Mouse (Mus musculus) left cerebral cortex, postnatal 4 days (tissue): ENCODE measurements at regions not wholly inside any gene's neighbourhood (a gene's known extent, or its start where the extent isn't known, plus 50 kb on each side); places are given as distances from the start of the nearest gene placed in this dataset.
A peak's percentile ranks its signal among the peaks of the same experiment; 100 is the strongest.
"Not testable (repeated sequence)": the region's sequence is repeated elsewhere in the genome, so short reads cannot be mapped to it uniquely, and the experiment has no call there.

Experiments
- DNase-seq: peaks from one replicate; pipeline ENCODE4 v3.0.0-alpha.2; 2022
- intact Hi-C: fragments of 180-260 bp; cut with DNase I; formaldehyde crosslinking; loops from one replicate; pipeline ENCODE4 v1.15.1; 2025

DNA sequence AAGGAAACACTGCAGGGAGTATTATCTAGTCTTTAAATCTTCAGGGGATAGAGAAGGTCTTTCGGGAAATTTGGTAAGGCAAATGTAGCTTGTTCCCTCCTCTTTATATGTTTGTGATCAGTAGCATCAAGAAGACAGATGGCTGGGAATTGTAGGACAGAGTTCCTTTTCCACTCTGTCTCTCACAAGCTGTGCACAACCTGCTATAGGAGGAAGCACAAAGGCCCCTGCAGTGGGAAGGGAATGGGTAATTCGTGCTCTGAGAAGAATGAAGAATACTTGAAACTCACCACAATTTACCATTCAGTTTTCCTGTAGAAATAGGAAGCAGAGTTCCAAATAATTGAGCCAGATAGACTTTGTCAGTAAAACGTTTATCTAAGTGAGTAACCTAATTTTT, 1007.2 kb downstream of the Epha7 start:
- DNase-seq, result peak; percentile 24
- intact Hi-C loops, result no loop called here

- DNase-seq, intact Hi-C loops: not testable (repeated sequence)
Measured at GRCm38 (mm10) chr4:29830727-29831126, 1017.8 kb downstream of the Epha7 start.

- no peak for DNase-seq
Measured at GRCm38 (mm10) chr4:29832774-29833173, 1019.8 kb downstream of the Epha7 start.

DNA sequence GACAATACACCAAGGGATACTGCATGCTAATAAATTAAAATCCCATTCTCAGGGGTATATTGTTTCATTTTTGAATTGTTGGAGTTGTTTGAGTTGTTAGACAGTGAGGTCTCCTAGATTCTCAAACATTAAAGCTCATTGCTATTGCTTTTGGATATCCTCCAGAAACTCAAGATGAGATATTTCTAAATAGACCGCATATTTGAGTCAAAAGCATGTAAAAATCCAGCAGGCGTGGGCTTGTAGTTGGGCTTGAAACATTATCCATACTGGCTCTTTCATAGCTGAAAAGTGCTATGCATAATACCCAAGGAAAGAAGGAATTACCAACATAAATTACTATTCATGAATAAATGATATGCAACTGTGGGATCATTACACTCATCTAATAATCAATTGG, 1043.7 kb downstream of the Epha7 start:
- intact Hi-C loops, result no loop called here
- DNase-seq, result no peak

More at GRCm38 (mm10) chr4:29832774-29833173, 1019.8 kb downstream of the Epha7 start:
- intact Hi-C loops, result no loop called here
